Mouse (Mus musculus) heart, adult 2 months (tissue): ENCODE data around the gene Ube4b. TPM values are rescaled to one million over a fixed set of nuclear protein-coding genes. Genes with fewer than 3 reads are reported as not detected.

Experiments
- DNase-seq, 2 experiments: peaks; one replicate each; pipeline ENCODE4 v3.0.0; 2021
- H3K27ac ChIP-seq: fragments of 200-600 bp; 2 replicates; pipeline ENCODE4 v1.8.1; 2022
- H3K27me3 ChIP-seq: fragments of 200-500 bp; 2 replicates; pipeline ENCODE4 v1.6.1; 2012; ENCODE audit warnings: mild to moderate bottlenecking, low read length, inconsistent platforms, mixed read lengths; ENCODE audit not compliant: control insufficient read depth, insufficient read depth
- H3K36me3 ChIP-seq: fragments of 200-500 bp; 2 replicates; pipeline ENCODE4 v1.6.1; 2012; ENCODE audit warnings: low read length, inconsistent platforms; ENCODE audit not compliant: control insufficient read depth, insufficient read depth
- H3K4me1 ChIP-seq: fragments of 200-500 bp; 2 replicates; pipeline ENCODE4 v1.6.1; 2011; ENCODE audit warnings: low read length; ENCODE audit not compliant: control insufficient read depth, insufficient read depth
- H3K4me3 ChIP-seq: fragments of 200-600 bp; 2 replicates; pipeline ENCODE4 v1.8.1; 2022
- H3K79me2 ChIP-seq: fragments of 200-500 bp; replicated peaks from 2 replicates; pipeline ENCODE4 v1.6.1; 2012; ENCODE audit warnings: mild to moderate bottlenecking, inconsistent platforms, low read length, moderate library complexity, mixed read lengths; ENCODE audit not compliant: control insufficient read depth, insufficient read depth
- H3K9ac ChIP-seq: fragments of 200-500 bp; 2 replicates; pipeline ENCODE4 v1.6.1; 2012; ENCODE audit warnings: low read depth, mild to moderate bottlenecking, control low read depth, inconsistent platforms, low read length, mixed read lengths
- CTCF ChIP-seq: fragments of 200-600 bp; IDR thresholded peaks from 2 replicates; pipeline ENCODE4 v1.8.1; 2022; ENCODE audit warnings: antibody characterized with exemption, mild to moderate bottlenecking, moderate library complexity
- EP300 ChIP-seq: fragments of 200-500 bp; IDR thresholded peaks from 2 replicates; pipeline ENCODE4 v1.6.1; 2011; ENCODE audit warnings: low read depth, low read length, control low read depth; ENCODE audit not compliant: insufficient read depth
- POLR2A ChIP-seq: fragments of 200-500 bp; IDR thresholded peaks from 2 replicates; pipeline ENCODE4 v1.6.1; 2011; ENCODE audit warnings: mild to moderate bottlenecking, low read depth, low read length, control low read depth; ENCODE audit not compliant: insufficient read depth
- WGBS: fragments of 180-500 bp; shearing (Covaris S2); methylation state at CpG from one replicate; pipeline ENCODE4 v1.1.7; 2018; 5-methylcytosine and 5-hydroxymethylcytosine counted together
- intact Hi-C: fragments of 180-260 bp; cut with DNase I; formaldehyde crosslinking; loops from one replicate; pipeline ENCODE4 v1.15.1; 2025
- polyA plus RNA-seq: library from polyadenylated mRNA; depleted of rRNA; stranded (reverse); fragments of >200 nt; gene quantifications from 2 replicates; pipeline ENCODE4 v1.2.3, GENCODE M21; 2012
- total RNA-seq, 2 experiments: library from RNA; stranded (reverse); gene quantifications; 2 replicates each; pipeline ENCODE4 v1.2.3; 2021

Ube4b gene
- total and polyA plus RNA-seq, 3 experiments, result 39.6 to 41.6 (median 40.2) TPM

GRCm38 (mm10) chr4:149319088-149319487 is 107.5 kb downstream of the Ube4b start:
- WGBS, result 40% methylated on average over 9 of the region's 9 CpGs
- Histone ChIP-seq H3K4me3 (no peak overlapping the region), H3K79me2 (no peaks in the 10 kb centered on the region), H3K9ac (no peak overlapping the region), H3K27me3 (no peaks in the 10 kb centered on the region), H3K36me3 (no peaks in the 10 kb centered on the region), H3K27ac (no peak overlapping the region), H3K4me1 (peaks cover 6% of the 10 kb centered on the region; the same call in 1 of the 2 replicates)
- no peak for DNase-seq
- TF ChIP-seq EP300, result no peak
- TF ChIP-seq CTCF, result no peak
- TF ChIP-seq POLR2A, result no peak
- intact Hi-C loops, result no loop called here

GRCm38 (mm10) chr4:149317387-149317786 is 109.2 kb downstream of the Ube4b start:
- Histone ChIP-seq H3K79me2 (no peaks in the 10 kb centered on the region), H3K9ac (no peak overlapping the region), H3K27me3 (no peaks in the 10 kb centered on the region), H3K27ac (no peak overlapping the region), H3K4me1 (no peaks in the 10 kb centered on the region), H3K36me3 (no peaks in the 10 kb centered on the region), H3K4me3 (no peak overlapping the region)
- TF ChIP-seq POLR2A (no peak), CTCF (no peak), EP300 (no peak)
- intact Hi-C loops, result no loop called here
- no peak for DNase-seq
- 77% methylated on average over 5 of the region's 5 CpGs for WGBS

GRCm38 (mm10) chr4:149314275-149314837 is 112.2 kb downstream of the Ube4b start:
- Histone ChIP-seq H3K27ac (no peak overlapping the region), H3K27me3 (no peaks in the 10 kb centered on the region), H3K36me3 (no peaks in the 10 kb centered on the region), H3K9ac (no peak overlapping the region), H3K4me3 (no peak overlapping the region), H3K4me1 (no peaks in the 10 kb centered on the region), H3K79me2 (no peaks in the 10 kb centered on the region)
- TF ChIP-seq EP300 (no peak), POLR2A (no peak), CTCF (no peak)
- 91% methylated on average over 11 of the region's 11 CpGs for WGBS
- DNase-seq, result no peak
- intact Hi-C loops, result no loop called here

- no peaks in the 10 kb centered on the region for H3K36me3 ChIP-seq
- H3K4me3 ChIP-seq, result no peak overlapping the region
- WGBS, result 83% methylated on average over 12 of the region's 12 CpGs
- intact Hi-C loops, result no loop called here
- no peak for DNase-seq
- H3K27me3 ChIP-seq, result no peaks in the 10 kb centered on the region
- H3K9ac ChIP-seq, result no peak overlapping the region
- H3K79me2 ChIP-seq, result no peaks in the 10 kb centered on the region
- no peaks in the 10 kb centered on the region for H3K4me1 ChIP-seq
- TF ChIP-seq EP300 (no peak), CTCF (no peak), POLR2A (no peak)
- no peak overlapping the region for H3K27ac ChIP-seq
Observed at GRCm38 (mm10) chr4:149313558-149314253, 112.8 kb downstream of the Ube4b start.

- intact Hi-C loops, result no loop called here
- H3K27ac ChIP-seq, result no peak overlapping the region
- no peak overlapping the region for H3K4me3 ChIP-seq
Observed at GRCm38 (mm10) chr4:149311996-149312395, 114.6 kb downstream of the Ube4b start.

GRCm38 (mm10) chr4:149308491-149308820 is 118.1 kb downstream of the Ube4b start:
- H3K4me3 ChIP-seq, result peak overlapping the region; percentile 81
- no peak overlapping the region for H3K9ac ChIP-seq
- peaks cover 8% of the 10 kb centered on the region for H3K36me3 ChIP-seq
- H3K79me2 ChIP-seq, result no peaks in the 10 kb centered on the region
- peaks cover 7% of the 10 kb centered on the region for H3K4me1 ChIP-seq
- intact Hi-C loops, result loop anchor here (5.0 to 10.0 kb wide), 2 partner anchors 54 to 76 kb away; no protein-coding TSS in a partner anchor
- no peak for DNase-seq
- no peaks in the 10 kb centered on the region for H3K27me3 ChIP-seq
- TF ChIP-seq CTCF, result no peak
- TF ChIP-seq POLR2A, result no peak
- TF ChIP-seq EP300, result no peak
- 72% methylated on average over 3 of the region's 3 CpGs for WGBS
- H3K27ac ChIP-seq, result peak overlapping the region; percentile 89

More at GRCm38 (mm10) chr4:149311996-149312395, 114.6 kb downstream of the Ube4b start:
- Histone ChIP-seq H3K4me1 (no peaks in the 10 kb centered on the region), H3K36me3 (no peaks in the 10 kb centered on the region), H3K9ac (no peak overlapping the region), H3K79me2 (no peaks in the 10 kb centered on the region), H3K27me3 (no peaks in the 10 kb centered on the region)
- no peak for DNase-seq
- TF ChIP-seq EP300, result no peak
- no peak for TF ChIP-seq POLR2A
- TF ChIP-seq CTCF, result no peak
- 94% methylated on average over 5 of the region's 5 CpGs for WGBS
